Mouse (Mus musculus) liver, postnatal 0 days (tissue): ENCODE data around the gene Cacna2d4.

ENCODE experiments used
- CTCF ChIP-seq: sonication (generic); IDR thresholded peaks from 2 replicates; pipeline ENCODE4 v1.5.1; 2016; ENCODE audit warnings: antibody characterized with exemption, low read depth
- EP300 ChIP-seq: IDR thresholded peaks from 2 replicates; pipeline ENCODE4 v1.6.1; 2016; ENCODE audit warnings: antibody characterized with exemption, low read depth, mild to moderate bottlenecking

DNA sequence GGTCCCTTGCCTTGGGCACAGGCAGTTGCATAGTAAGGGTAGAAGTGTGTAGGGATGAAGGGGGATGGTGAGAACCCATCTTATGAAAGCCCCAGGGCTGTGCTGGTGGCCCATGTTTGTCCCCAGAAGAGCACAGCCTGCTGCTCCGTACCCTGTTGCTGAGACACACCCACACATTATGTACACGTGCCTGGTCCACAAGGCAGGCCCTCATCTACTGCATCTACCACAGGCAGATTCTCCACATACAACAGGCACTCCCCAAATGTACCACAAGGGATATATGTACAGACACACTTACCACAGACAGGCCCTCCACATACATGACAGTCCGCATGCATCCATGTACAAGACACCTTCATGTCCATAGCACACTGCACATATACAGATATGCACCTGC is 101.0 kb downstream of the Cacna2d4 start:
- TF ChIP-seq CTCF (no peak), EP300 (no peak)
